Mouse (Mus musculus) forebrain, embryonic 10.5 days (tissue): ENCODE data around the gene Rbm17. TPM values are rescaled to one million over a fixed set of nuclear protein-coding genes. Genes with fewer than 3 reads are reported as not detected.
"Not testable (repeated sequence)": the region's sequence is repeated elsewhere in the genome, so short reads cannot be mapped to it uniquely, and the experiment has no call there.

Source experiments
- DNase-seq: peaks from one replicate; pipeline ENCODE4 v3.0.0-alpha.2; 2017; ENCODE audit warnings: low spot score; ENCODE audit errors: extremely low spot score
- H3K27ac ChIP-seq: fragments of 300-500 bp; sonication (generic); 2 replicates; pipeline ENCODE4 v1.5.1; 2016; ENCODE audit warnings: mild to moderate bottlenecking
- H3K27me3 ChIP-seq: fragments of 300-500 bp; sonication (generic); 2 replicates; pipeline ENCODE4 v1.6.1; 2016; ENCODE audit warnings: mild to moderate bottlenecking; ENCODE audit not compliant: poor library complexity, severe bottlenecking
- H3K36me3 ChIP-seq: fragments of 300-500 bp; sonication (generic); replicated peaks from 2 replicates; pipeline ENCODE4 v1.6.1; 2016; ENCODE audit warnings: mild to moderate bottlenecking, moderate library complexity
- H3K4me1 ChIP-seq: fragments of 300-500 bp; sonication (generic); 2 replicates; pipeline ENCODE4 v1.6.1; 2016
- H3K4me3 ChIP-seq: fragments of 300-500 bp; sonication (generic); 2 replicates; pipeline ENCODE4 v1.5.1; 2016; ENCODE audit warnings: mild to moderate bottlenecking, moderate library complexity
- H3K9me3 ChIP-seq: fragments of 300-500 bp; sonication (generic); 2 replicates; pipeline ENCODE4 v1.6.1; 2016; ENCODE audit warnings: mild to moderate bottlenecking, moderate library complexity
- WGBS: fragments of 180-500 bp; shearing (Covaris S2); methylation state at CpG from one replicate; pipeline ENCODE4 v1.1.7; 2016; 5-methylcytosine and 5-hydroxymethylcytosine counted together
- polyA plus RNA-seq: library from polyadenylated mRNA; unstranded; fragments of >200 nt; fragmentation: Nextera tagmentation; extraction: Ambion mirVana; gene quantifications from 2 replicates; pipeline ENCODE4 v1.2.1, GENCODE M21; 2016

Rbm17 gene
- polyA plus RNA-seq, 1 experiment from 2014 or later, result 203 TPM

GRCm38 (mm10) chr2:11552297-11552821 lies 51.6 kb downstream of the Rbm17 start:
- H3K27ac ChIP-seq, result no peak overlapping the region
- 2% methylated on average over 9 of the region's 9 CpGs for WGBS
- H3K27me3 ChIP-seq, result peaks cover 67% of the 10 kb centered on the region
- no peaks in the 10 kb centered on the region for H3K36me3 ChIP-seq
- no peak for DNase-seq
- no peaks in the 10 kb centered on the region for H3K9me3 ChIP-seq
- H3K4me3 ChIP-seq, result peak overlapping the region; percentile 65
- peaks cover 25% of the 10 kb centered on the region for H3K4me1 ChIP-seq

GRCm38 (mm10) chr2:11551726-11552125 lies 52.2 kb downstream of the Rbm17 start:
- Histone ChIP-seq H3K27me3 (peaks cover 67% of the 10 kb centered on the region), H3K27ac (no peak overlapping the region), H3K9me3 (no peaks in the 10 kb centered on the region), H3K4me1 (peaks cover 25% of the 10 kb centered on the region), H3K4me3 (no peak overlapping the region), H3K36me3 (no peaks in the 10 kb centered on the region)
- WGBS, result 24% methylated on average over 1 of the region's 1 CpGs
- DNase-seq, result no peak

- Histone ChIP-seq H3K9me3 (no peaks in the 10 kb centered on the region), H3K36me3 (no peaks in the 10 kb centered on the region), H3K27me3 (peaks cover 38% of the 10 kb centered on the region), H3K4me3 (no peak overlapping the region), H3K27ac (no peak overlapping the region), H3K4me1 (peaks cover 18% of the 10 kb centered on the region)
- 92% methylated on average over 10 of the region's 10 CpGs for WGBS
- DNase-seq, result no peak
Measured at GRCm38 (mm10) chr2:11548508-11548907, 55.4 kb downstream of the Rbm17 start.

GRCm38 (mm10) chr2:11547609-11548008 lies 56.3 kb downstream of the Rbm17 start:
- 69% methylated on average over 2 of the region's 2 CpGs for WGBS
- peaks cover 29% of the 10 kb centered on the region for H3K27me3 ChIP-seq
- H3K4me1 ChIP-seq, result peaks cover 9% of the 10 kb centered on the region
- H3K9me3 ChIP-seq, result no peaks in the 10 kb centered on the region
- no peak overlapping the region for H3K27ac ChIP-seq
- no peak overlapping the region for H3K4me3 ChIP-seq
- no peak for DNase-seq
- H3K36me3 ChIP-seq, result no peaks in the 10 kb centered on the region

GRCm38 (mm10) chr2:11546091-11546490 lies 57.9 kb downstream of the Rbm17 start:
- H3K4me1 ChIP-seq, result no peaks in the 10 kb centered on the region
- H3K36me3 ChIP-seq, result no peaks in the 10 kb centered on the region
- no peak for DNase-seq
- H3K4me3 ChIP-seq, result no peak overlapping the region
- no peaks in the 10 kb centered on the region for H3K9me3 ChIP-seq
- H3K27me3 ChIP-seq, result peaks cover 17% of the 10 kb centered on the region
- WGBS, result 86% methylated on average over 8 of the region's 8 CpGs
- no peak overlapping the region for H3K27ac ChIP-seq

- H3K27me3 ChIP-seq, result peaks cover 11% of the 10 kb centered on the region
- no peak overlapping the region for H3K4me3 ChIP-seq
- DNase-seq, result no peak
- no peaks in the 10 kb centered on the region for H3K4me1 ChIP-seq
- H3K9me3 ChIP-seq, result no peaks in the 10 kb centered on the region
- H3K27ac ChIP-seq, result no peak overlapping the region
- no peaks in the 10 kb centered on the region for H3K36me3 ChIP-seq
- 38% methylated on average over 1 of the region's 1 CpGs for WGBS
Measured at GRCm38 (mm10) chr2:11545380-11545779, 58.6 kb downstream of the Rbm17 start.

GRCm38 (mm10) chr2:11544342-11544741 lies 59.6 kb downstream of the Rbm17 start:
- no peak overlapping the region for H3K4me3 ChIP-seq
- peaks cover under 1% of the 10 kb centered on the region; the same call in 1 of the 2 replicates for H3K27me3 ChIP-seq
- no peak for DNase-seq
- no peaks in the 10 kb centered on the region for H3K4me1 ChIP-seq
- no peaks in the 10 kb centered on the region for H3K9me3 ChIP-seq
- 84% methylated on average over 5 of the region's 5 CpGs for WGBS
- no peak overlapping the region for H3K27ac ChIP-seq
- H3K36me3 ChIP-seq, result no peaks in the 10 kb centered on the region

- Histone ChIP-seq H3K27me3 (no peaks in the 10 kb centered on the region), H3K36me3 (no peaks in the 10 kb centered on the region), H3K27ac (no peak overlapping the region), H3K4me3 (no peak overlapping the region), H3K9me3 (no peaks in the 10 kb centered on the region), H3K4me1 (no peaks in the 10 kb centered on the region)
- 75% methylated on average over 7 of the region's 7 CpGs for WGBS
- DNase-seq, result no peak
Measured at GRCm38 (mm10) chr2:11543158-11543557, 60.8 kb downstream of the Rbm17 start.

- no peaks in the 10 kb centered on the region for H3K9me3 ChIP-seq
- no peaks in the 10 kb centered on the region for H3K36me3 ChIP-seq
- H3K27ac ChIP-seq, result no peak overlapping the region
- 73% methylated on average over 1 of the region's 1 CpGs for WGBS
- H3K4me3 ChIP-seq, result no peak overlapping the region
- no peaks in the 10 kb centered on the region for H3K4me1 ChIP-seq
- no peaks in the 10 kb centered on the region for H3K27me3 ChIP-seq
- DNase-seq, result peak; percentile 28
Measured at GRCm38 (mm10) chr2:11542640-11543039, 61.3 kb downstream of the Rbm17 start.

- no peak overlapping the region for H3K27ac ChIP-seq
- H3K9me3 ChIP-seq, result no peaks in the 10 kb centered on the region
- H3K4me1 ChIP-seq, result no peaks in the 10 kb centered on the region
- no peak overlapping the region for H3K4me3 ChIP-seq
- WGBS, result 93% methylated on average over 1 of the region's 1 CpGs
- DNase-seq, result no peak
- H3K36me3 ChIP-seq, result no peaks in the 10 kb centered on the region
- no peaks in the 10 kb centered on the region for H3K27me3 ChIP-seq
Measured at GRCm38 (mm10) chr2:11542121-11542520, 61.8 kb downstream of the Rbm17 start.

GRCm38 (mm10) chr2:11541528-11541927 lies 62.4 kb downstream of the Rbm17 start:
- not testable (repeated sequence) for H3K36me3 ChIP-seq, H3K27me3 ChIP-seq, H3K27ac ChIP-seq, H3K4me3 ChIP-seq, H3K9me3 ChIP-seq, H3K4me1 ChIP-seq, DNase-seq
- WGBS, result 70% methylated on average over 1 of the region's 1 CpGs

GRCm38 (mm10) chr2:11535966-11536365 lies 68.0 kb downstream of the Rbm17 start:
- DNase-seq, result no peak
- H3K36me3 ChIP-seq, result no peaks in the 10 kb centered on the region
- peaks cover 10% of the 10 kb centered on the region for H3K27me3 ChIP-seq
- H3K27ac ChIP-seq, result no peak overlapping the region
- peak overlapping the region; percentile 56 for H3K4me3 ChIP-seq
- peaks cover 11% of the 10 kb centered on the region for H3K4me1 ChIP-seq
- WGBS, result 70% methylated on average over 8 of the region's 8 CpGs
- no peaks in the 10 kb centered on the region for H3K9me3 ChIP-seq
